Mouse (Mus musculus) urinary bladder, postnatal 36 days (tissue): ENCODE results near the gene Gm11042.

Source experiments
- DNase-seq, 2 experiments: peaks; one replicate each; pipeline ENCODE4 v3.0.0; 2022; ENCODE audit warnings: low spot score in 2 of 2, mixed read lengths in 1 of 2

Gm11042 gene

DNA sequence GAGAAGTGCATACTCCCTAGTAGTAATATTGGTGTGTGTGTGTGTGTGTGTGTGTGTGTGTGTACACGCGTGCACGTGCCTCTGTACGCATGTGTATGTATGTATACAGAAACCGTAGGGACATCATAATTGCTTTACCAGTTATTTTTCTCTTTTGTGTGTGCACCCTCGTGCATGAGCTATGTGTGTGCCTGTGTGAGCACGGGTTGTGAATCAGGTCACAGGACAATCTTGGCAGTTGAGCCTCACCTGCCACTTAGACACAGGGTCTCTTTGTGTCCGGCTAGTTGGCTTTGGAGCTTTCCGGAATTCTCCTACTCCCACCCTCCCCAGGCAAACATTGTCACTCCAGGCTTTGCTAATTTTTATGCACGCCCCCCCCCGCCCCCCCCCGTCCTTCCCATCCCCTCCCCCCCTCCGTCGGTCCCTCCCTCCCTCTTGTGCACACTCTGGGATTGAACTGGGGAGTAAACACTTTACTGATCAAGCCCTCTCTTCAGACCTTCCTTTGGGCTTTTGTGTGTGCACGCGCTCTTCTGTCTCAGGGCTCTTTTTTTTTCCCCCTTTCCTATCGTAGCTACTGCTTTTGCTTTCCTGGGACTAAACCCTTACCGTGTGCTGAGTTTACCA, at the start of gene Gm11042:
Gene Gm11042, minus strand, starts transcription at position 51 of the 630 bp plus-strand sequence.
- DNase-seq = no peak

GRCm38 (mm10) chr12:74364477-74364876, 48.3 kb upstream of the Gm11042 start:
- no peak for DNase-seq

- no peak for DNase-seq
Measured at GRCm38 (mm10) chr12:74363076-74363475, 46.9 kb upstream of the Gm11042 start.

- DNase-seq = no peak
Measured at GRCm38 (mm10) chr12:74362453-74362852, 46.3 kb upstream of the Gm11042 start.

- DNase-seq = no peak
Measured at GRCm38 (mm10) chr12:74359791-74360190, 43.6 kb upstream of the Gm11042 start.

DNA sequence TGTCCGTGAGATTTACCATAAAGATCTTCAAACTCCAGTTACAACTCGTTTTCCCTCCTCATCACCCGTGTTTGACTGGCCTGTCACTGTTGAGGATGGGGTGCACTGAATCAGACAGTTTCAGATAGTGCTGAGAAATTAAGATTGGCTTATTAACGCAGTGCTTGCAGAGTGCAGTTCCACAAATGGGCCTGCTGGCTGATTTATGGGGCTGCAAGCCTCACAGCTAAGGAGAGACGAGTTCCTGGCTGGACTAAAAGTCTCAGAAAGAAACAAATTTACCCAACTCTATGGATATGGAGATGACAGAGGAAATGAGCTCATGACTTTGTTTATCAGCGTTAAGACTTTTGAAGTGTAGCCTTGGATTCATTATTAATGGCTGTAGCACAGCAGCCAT, 41.6 kb upstream of the Gm11042 start:
- no peak for DNase-seq

DNA sequence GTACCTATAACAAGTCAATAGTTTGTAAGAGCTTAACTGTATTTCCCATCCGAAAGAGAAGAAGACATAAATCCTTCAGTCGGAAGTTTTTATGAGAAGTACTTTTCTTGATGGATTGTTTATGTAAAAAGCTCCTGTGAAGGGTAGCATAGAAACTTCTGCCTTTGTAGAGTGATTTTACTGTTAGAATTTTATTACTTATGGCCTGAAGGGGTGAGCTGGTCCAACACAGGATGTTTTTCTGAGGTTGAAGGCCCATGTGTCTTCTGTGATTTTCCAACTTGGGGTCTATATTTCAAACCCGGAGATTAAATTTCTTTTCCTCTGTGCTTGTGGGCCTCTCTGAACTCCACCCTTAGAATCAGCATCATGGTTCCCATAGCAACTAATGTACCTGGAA, 26.5 kb upstream of the Gm11042 start:
- no peak for DNase-seq

DNA sequence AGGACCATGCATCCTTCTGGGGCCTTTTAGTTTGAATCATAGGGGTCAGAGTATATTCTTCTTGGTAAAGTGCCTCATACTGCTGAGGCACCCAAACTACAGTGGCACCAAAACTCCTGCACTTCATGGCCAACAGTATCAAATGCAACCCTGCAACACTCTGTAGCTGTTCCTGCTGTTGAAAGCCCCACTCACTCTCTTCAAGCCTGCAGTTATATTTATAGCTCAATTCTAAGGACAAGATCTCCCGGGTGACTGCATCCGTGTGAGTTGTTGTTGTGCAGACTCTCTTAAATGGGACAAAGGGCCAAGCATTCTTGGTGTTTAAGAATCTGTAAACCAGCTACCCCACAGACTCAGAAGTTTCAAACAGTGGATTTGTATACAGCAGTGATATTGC, 23.9 kb upstream of the Gm11042 start:
- no peak for DNase-seq

DNA sequence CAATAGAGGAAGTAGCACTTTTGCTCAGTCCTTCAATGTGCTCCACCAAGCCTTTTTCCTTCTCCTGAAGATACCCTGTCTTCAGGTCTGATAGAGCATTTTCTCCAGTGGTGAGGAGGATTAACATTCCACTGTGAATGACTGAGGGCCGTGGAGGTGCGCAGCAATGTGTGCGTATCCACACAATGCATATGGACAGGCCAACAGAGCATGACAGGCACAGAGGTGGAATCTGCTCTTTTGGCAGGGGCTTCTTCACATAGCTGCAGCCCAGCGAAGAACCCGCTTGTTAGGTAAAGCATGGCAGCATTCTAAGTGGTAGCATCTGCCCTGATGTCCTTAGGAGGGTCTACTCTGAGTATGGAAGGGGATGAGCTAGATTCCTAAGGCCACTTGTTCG, 17.5 kb upstream of the Gm11042 start:
- DNase-seq = no peak

DNA sequence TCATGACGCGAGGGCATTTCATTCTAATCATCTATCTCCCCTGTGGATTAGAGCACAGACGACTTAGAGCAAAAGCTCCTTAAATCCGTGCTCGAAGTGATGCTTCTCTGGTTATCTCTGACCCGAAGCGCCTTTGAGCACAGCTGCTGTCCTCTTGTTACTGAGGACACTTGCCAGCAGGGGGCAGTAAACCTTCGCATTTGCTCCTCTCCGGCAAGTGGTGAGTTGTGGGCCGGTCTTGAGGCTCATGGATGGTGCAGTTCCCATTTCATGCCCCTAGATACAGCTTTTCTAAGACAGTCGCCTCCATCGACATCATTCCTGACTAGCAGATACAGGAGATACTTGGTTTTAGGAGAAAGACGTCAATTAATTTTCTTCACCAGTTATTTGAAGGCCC, 16.8 kb upstream of the Gm11042 start:
- DNase-seq = peak; percentile 33 to 55

GRCm38 (mm10) chr12:74329759-74330158, 13.6 kb upstream of the Gm11042 start:
- no peak for DNase-seq

DNA sequence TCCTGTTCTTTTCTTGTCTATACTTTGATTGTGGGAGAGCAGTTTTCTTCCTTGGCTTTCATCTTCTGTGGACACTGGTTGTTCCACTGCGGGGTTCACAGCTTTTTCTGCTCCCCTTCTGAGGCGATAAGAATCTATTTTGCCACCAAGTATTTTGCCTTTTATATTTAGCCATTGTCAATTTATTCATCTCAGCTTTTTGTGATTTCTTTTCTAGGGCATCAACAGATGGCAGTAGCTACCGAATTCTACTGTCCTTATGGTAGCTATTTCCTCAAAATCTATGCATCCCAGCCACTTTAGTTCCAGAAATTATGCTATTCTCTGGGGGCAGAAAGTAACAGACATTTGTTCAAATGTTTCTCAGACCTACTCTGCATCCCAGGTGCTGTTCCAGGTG, 10.4 kb upstream of the Gm11042 start:
- DNase-seq = no peak

GRCm38 (mm10) chr12:74321981-74322380, 5.8 kb upstream of the Gm11042 start:
- no peak for DNase-seq

GRCm38 (mm10) chr12:74320318-74320717, 4.1 kb upstream of the Gm11042 start:
- peak; percentile 60 to 61 for DNase-seq

DNA sequence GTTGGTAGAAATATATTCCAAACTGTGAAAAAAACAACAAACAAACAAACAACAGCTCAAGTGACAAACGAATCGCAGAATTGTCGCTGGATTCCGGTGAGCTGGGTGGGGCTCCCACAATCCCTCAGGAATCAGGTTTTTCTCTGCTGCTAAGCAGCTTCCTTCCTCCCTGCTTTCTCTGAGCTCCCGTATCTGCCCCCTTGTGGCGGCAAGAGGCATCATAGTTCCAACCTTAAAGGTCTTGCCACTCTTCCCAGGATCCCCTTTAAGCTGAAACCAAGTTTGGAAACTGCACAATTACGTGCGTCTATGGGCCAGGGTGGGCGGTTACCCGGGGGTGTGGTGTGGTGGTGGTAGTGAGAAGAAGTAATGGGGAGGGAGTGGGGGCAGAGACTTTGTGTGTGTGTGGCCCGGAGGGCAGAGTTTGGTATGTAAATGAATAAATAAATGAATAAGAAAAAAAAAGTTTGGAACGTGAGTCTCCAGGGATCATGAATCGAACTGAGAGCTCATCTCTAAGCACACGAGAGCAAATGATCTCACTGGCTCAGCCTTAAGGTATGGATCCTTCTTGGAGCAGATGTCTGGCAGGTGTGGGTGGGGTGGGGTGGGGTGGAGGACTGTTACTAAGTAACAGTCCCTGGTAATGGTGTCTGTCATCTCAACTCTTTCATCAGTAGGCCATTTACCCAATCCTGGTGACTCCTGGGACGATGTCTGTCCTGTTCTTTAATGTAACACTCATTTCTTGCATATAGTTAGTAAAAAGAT, 980 bp upstream of the Gm11042 start:
- peak; percentile 66 to 68 for DNase-seq

- DNase-seq = no peak
Measured at GRCm38 (mm10) chr12:74315221-74315620, 973 bp downstream of the Gm11042 start.

DNA sequence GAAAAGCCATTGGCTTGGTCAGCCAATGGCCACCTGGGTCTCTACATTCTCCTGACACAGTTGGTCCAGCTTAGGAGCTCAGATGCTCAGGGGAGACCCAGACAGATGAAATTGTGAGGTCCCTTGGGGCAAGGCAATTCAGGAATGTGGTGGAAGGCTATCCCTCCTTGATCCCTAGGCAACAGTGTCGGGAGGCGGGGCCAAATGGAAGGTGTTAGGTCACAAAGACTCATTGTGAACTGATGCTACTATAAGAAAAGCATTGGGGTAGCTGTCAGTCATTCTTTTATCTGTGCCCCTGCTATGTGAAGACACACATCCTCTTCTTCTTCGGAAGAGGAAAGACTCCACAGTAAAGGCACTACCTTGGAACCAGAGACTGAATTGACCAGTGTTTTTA, 3.6 kb downstream of the Gm11042 start:
- no peak for DNase-seq

- no peak for DNase-seq
Measured at GRCm38 (mm10) chr12:74303418-74304294, 12.5 kb downstream of the Gm11042 start.

- DNase-seq = no peak
Measured at GRCm38 (mm10) chr12:74301559-74301958, 14.6 kb downstream of the Gm11042 start.

- no peak for DNase-seq
Measured at GRCm38 (mm10) chr12:74296374-74296773, 19.8 kb downstream of the Gm11042 start.

GRCm38 (mm10) chr12:74293624-74294023, 22.6 kb downstream of the Gm11042 start:
- DNase-seq = peak in 1 of 2 experiments; percentile 16

GRCm38 (mm10) chr12:74290983-74291382, 25.2 kb downstream of the Gm11042 start:
- DNase-seq = no peak
